Mouse (Mus musculus) Muller cell, postnatal 12 days (primary cell): ENCODE results near the gene Bmp6.

Source experiments
- DNase-seq: peaks from one replicate; pipeline ENCODE4 v3.0.0-alpha.2; 2015; ENCODE audit errors: inconsistent ontology term

Bmp6 gene

GRCm38 (mm10) chr13:38544769-38545445, 200.0 kb downstream of the Bmp6 start:
- DNase-seq: no peak

- no peak for DNase-seq
These were observed 200.6 kb downstream of the Bmp6 start for GRCm38 (mm10) chr13:38545460-38545859.

- DNase-seq: no peak
These were observed 201.8 kb downstream of the Bmp6 start for GRCm38 (mm10) chr13:38546754-38547153.

GRCm38 (mm10) chr13:38547717-38548116, 202.8 kb downstream of the Bmp6 start:
- DNase-seq: no peak

GRCm38 (mm10) chr13:38548681-38549080, 203.8 kb downstream of the Bmp6 start:
- no peak for DNase-seq
